Mouse (Mus musculus): Measurements from ENCODE around the gene Acsf3.
A peak's percentile ranks its signal among the peaks of the same experiment; 100 is the strongest.

Gene Acsf3

DNA sequence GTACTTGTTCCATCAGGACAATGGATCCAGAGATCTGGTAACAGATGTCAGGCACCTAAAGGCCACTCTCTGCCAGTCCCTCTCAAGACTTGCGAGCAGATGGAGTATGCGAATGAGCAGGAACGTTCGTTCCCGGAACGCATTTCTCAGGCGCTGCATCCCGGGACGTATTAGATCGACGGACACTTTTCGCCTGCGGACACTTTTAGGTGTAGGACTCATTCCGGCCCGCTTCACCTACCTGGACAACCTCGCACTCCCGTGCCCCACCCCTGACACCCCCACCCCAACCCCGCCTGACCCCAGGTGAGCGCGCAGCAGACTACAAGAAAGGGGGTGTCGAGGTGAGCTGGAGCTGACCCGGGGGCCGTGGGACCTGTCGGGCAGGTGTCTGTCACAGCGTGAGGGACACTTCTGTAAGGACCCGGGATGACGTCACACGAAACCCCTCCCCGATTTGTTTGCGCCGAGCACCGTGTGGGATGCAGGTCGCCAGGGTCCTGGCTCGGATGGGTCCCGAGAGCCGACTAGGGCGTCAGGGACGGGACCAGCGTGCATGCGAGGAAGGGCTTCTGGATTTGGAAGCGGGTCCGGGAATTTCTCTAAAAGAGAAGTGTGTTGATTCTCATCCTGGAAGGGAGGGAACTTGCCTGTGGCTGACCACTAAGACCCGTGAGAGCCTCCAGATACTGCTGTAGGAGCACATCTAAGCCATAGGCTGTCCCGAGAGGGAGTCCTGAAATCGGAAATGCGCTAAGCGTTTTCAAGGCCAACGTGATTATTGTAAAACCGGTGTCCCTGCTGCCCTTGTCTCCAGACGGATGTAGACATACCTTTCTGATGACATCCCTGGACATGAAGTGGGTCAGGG lies at the start of gene Acsf3:
Gene Acsf3 (plus strand): TSS at position 202 of the 871 bp plus-strand sequence.
- DNase-seq (ENCODE audit: low spot score) = peak; percentile 50

GRCm38 (mm10) chr8:122726789-122727188 lies 48.5 kb upstream of the Acsf3 start:
- no peak for DNase-seq (ENCODE audit: low spot score)

- DNase-seq (ENCODE audit: low spot score) = no peak
Observed at GRCm38 (mm10) chr8:122727412-122727811, 47.9 kb upstream of the Acsf3 start.

DNA sequence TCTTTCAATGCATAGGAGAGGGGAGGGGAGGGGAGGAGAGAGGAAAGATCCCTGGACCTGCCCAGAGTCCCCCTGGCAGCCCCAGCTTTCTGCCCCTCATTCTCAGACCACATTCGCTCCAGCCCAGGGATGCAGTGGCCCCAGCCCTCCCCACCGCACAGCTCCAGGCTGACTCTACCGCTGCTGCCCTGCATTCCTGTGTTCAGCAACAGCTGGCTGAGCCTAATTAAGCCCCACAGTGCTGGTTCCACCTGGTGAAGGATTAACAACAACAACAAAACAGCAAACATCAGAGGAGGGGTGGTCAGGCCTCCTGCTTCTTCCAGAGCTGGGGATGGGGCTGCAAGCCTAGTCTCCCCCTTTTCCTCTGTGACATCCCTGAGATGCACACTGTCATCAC lies 46.7 kb upstream of the Acsf3 start:
- DNase-seq (ENCODE audit: low spot score) = no peak

GRCm38 (mm10) chr8:122735110-122735509 lies 40.2 kb upstream of the Acsf3 start:
- no peak for DNase-seq (ENCODE audit: low spot score)

GRCm38 (mm10) chr8:122735542-122736473 lies 39.5 kb upstream of the Acsf3 start:
- DNase-seq (ENCODE audit: low spot score) = peak; percentile 23

- DNase-seq (ENCODE audit: low spot score) = no peak
Observed at GRCm38 (mm10) chr8:122736623-122737022, 38.7 kb upstream of the Acsf3 start.

- peak; percentile 17 for DNase-seq (ENCODE audit: low spot score)
Observed at GRCm38 (mm10) chr8:122737071-122737470, 38.2 kb upstream of the Acsf3 start.

- no peak for DNase-seq (ENCODE audit: low spot score)
Observed at GRCm38 (mm10) chr8:122737886-122738285, 37.4 kb upstream of the Acsf3 start.

GRCm38 (mm10) chr8:122739102-122739725 lies 36.1 kb upstream of the Acsf3 start:
- no peak for DNase-seq (ENCODE audit: low spot score)

- no peak for DNase-seq (ENCODE audit: low spot score)
Observed at GRCm38 (mm10) chr8:122742471-122742870, 32.8 kb upstream of the Acsf3 start.

DNA sequence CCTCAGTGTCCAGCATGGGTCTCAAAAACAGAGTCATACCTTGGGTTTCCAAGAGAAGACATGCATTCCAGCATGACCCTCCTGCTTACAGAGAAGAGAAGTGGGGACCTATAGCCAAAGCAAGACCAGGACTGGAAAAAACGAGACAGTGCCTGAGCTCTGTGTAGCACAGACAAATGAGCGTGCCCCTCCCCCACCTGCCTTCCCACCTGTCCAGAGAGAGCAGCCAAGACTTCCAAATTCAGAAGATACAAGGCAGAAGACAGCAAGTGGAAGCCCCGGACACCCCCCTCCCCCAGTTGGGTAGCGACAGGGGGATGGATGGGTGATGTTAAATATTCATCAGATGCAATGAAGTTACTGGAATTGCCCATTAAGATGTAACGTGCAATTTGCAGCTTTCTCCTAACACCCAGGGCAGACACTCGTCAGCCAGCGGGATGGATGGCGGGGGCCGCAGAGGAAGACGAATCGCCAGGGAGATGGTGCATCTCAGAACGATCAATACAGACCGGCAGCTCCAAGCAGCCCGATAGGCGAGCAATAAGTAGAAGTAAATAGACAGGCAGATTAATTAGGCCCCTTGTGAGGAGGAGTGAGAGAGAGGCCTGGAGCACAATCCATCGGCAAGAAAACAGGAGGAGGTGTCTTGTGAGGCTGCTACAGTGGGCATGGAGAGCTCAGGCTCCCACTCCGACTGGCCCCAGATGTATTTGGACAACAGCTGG lies 30.1 kb upstream of the Acsf3 start:
- no peak for DNase-seq (ENCODE audit: low spot score)

DNA sequence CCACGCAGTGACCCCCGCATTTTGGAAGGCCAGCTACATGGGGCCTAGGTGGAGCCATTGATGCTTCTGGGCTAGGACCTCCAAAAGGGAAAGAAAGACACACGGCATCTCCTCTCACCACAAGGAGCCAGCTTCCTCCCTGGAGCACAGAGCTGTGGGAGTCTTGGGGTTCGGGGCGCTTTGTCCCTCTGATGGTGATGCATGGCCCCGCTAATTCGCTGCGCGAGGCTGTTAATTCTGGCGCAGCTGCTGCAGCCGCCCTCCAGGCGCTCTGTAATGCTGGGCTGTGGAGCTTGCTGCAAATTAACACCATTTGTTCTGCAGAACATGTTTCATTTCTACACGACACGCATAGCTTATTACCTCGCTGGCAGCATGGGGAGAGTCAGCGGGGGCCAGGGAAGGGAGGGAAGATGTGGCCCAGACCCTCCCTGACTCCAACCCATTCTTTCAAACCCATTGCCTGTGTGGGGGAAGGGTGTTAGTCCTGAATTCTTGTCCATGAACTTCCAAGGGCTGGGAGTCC lies 29.5 kb upstream of the Acsf3 start:
- DNase-seq (ENCODE audit: low spot score) = no peak

DNA sequence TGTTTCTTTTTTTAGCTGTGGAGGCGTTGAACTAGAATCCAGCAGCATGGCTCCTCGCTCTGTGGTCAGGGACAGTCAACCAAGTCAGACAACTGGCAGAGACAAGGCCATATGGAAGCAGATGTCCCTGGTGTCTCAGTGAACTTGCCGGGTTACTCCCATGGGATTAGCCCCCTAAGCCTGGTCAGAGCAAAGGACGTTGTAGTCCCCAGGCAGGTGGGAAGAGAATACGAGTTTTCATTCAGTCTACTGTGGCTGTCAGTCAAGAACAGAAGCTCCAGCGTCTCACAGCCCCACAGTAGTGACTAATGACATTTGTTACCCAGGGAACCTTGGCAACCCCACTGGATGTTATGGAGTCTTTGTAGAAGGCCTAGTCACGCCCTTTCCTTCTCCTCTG lies 28.8 kb upstream of the Acsf3 start:
- DNase-seq (ENCODE audit: low spot score) = no peak

GRCm38 (mm10) chr8:122747825-122748224 lies 27.5 kb upstream of the Acsf3 start:
- no peak for DNase-seq (ENCODE audit: low spot score)

GRCm38 (mm10) chr8:122749333-122749958 lies 25.8 kb upstream of the Acsf3 start:
- no peak for DNase-seq (ENCODE audit: low spot score)

GRCm38 (mm10) chr8:122751342-122751741 lies 23.9 kb upstream of the Acsf3 start:
- DNase-seq (ENCODE audit: low spot score) = no peak

DNA sequence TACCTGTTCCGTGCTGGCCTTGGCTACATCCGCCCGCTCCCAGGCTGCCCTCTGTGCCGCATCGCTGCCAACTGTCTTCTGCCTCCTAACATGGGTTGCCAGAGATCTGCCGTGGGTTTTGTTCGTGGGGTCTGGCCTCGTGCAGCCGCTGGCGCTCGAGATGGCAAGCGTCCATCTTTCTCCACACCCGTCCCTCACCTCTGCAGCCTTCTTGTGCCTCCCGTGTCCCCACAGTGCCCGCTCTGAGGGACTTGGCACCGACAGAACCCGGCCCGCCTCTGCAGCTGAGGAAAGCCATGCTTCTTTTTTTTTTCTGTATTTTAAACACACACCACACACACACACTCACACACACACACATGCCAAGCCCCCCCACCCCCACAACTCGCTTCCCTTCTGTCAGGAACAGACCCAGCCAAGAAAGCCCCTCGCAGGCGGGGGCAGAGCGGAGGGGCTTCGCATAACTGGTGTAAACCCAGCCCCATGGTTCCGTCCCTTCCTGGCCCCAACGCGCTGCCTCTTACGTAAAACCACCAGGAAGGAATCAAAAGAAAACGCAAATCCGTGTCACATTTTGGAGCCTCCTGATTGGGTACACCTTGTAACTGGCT lies 23.1 kb upstream of the Acsf3 start:
- no peak for DNase-seq (ENCODE audit: low spot score)

GRCm38 (mm10) chr8:122758597-122758996 lies 16.7 kb upstream of the Acsf3 start:
- DNase-seq (ENCODE audit: low spot score) = no peak

DNA sequence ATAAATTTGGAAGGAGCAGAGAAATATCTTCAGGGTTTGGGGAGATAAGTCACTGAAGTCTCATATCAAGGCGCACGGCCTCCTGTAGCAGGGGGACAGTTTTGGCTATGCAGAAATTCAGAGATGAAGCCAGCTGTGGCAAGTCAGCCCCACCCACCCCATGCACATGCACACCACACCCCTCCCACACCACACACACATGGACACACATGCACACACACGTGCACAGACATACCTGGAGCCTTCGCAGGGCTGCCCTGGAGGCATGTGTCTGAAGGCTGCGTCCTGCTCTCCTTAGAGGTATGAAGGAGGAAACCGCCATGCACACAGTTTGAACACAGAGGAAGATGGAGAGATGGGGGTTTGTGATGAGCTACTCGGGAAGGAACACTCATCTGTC lies 15.2 kb upstream of the Acsf3 start:
- DNase-seq (ENCODE audit: low spot score) = no peak

GRCm38 (mm10) chr8:122761109-122761508 lies 14.2 kb upstream of the Acsf3 start:
- no peak for DNase-seq (ENCODE audit: low spot score)
